ENCODE assay signal across 26 mouse cellular contexts in the genomic region with DNA sequence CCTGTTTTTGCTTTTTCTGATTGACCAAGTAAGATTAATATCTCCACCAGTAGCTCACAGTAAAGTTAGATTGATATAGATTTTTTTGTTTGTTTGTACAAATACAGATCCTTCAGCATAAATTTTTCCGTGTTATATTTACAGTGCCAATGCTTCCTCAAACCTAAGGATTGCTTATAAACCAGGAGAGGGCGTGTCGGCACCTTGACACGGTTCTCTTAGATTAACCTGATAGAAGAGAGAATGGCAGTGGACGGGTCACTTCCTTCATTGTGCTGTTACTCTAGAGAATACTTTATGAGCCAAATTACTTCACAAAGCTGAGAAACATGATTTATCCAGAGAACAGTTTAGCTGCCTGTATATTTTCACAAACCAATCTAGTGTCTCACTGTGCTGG.
DNase-seq lines count a peak whose midpoint lies in the region; ATAC-seq and TF ChIP-seq lines count a peak whose summit lies in the region.
"Had no signal": no experiment of that assay in that cellular context is flagged by ENCODE, and none has a peak within 500 bp of the region (broad histone marks: within the 10 kb centered on the region; RNA-seq: fewer than 3 reads in every experiment).

No protein-coding gene starts in this region.

- H3K9ac ChIP-seq in intestine, postnatal 0 days (ENCODE audit: low read depth, low read length): no peak overlapping the region
- no peak overlapping the region for H3K9ac ChIP-seq in intestine, embryonic 16.5 days (ENCODE audit: low read depth, low read length)
- H3K9ac ChIP-seq in stomach, postnatal 0 days (ENCODE audit: low read length): no peak overlapping the region
- H3K9ac ChIP-seq: forebrain, embryonic 13.5 days; heart, embryonic 12.5 days; heart, embryonic 15.5 days; hindbrain, embryonic 12.5 days; hindbrain, embryonic 15.5 days had no signal

- WGBS in intestine, postnatal 0 days: 46% methylated on average over 5 of the region's 5 CpGs
- 74% methylated on average over 5 of the region's 5 CpGs for WGBS in intestine, embryonic 16.5 days
- WGBS in stomach, postnatal 0 days: 58% methylated on average over 5 of the region's 5 CpGs
- 87% methylated on average over 5 of the region's 5 CpGs for WGBS in embryonic facial prominence, embryonic 10.5 days

- no peaks in the 10 kb centered on the region for H3K27me3 ChIP-seq in intestine, postnatal 0 days (replicated peaks; ENCODE audit: control insufficient read depth, insufficient read depth, low read length)
- no peaks in the 10 kb centered on the region for H3K27me3 ChIP-seq in intestine, embryonic 16.5 days (replicated peaks; ENCODE audit: control insufficient read depth, insufficient read depth, low read length)
- H3K27me3 ChIP-seq in stomach, postnatal 0 days (ENCODE audit: control insufficient read depth, insufficient read depth, low read length): no peaks in the 10 kb centered on the region
- no peaks in the 10 kb centered on the region for H3K27me3 ChIP-seq in embryonic facial prominence, embryonic 10.5 days (replicated peaks; ENCODE audit: low read depth, poor library complexity, severe bottlenecking)
- H3K27me3 ChIP-seq: CH12.LX; forebrain, embryonic 13.5 days; heart, embryonic 12.5 days; heart, embryonic 15.5 days; hindbrain, embryonic 12.5 days; hindbrain, embryonic 15.5 days had no signal

- H3K4me1 ChIP-seq in intestine, postnatal 0 days (replicated peaks; ENCODE audit: control insufficient read depth, insufficient read depth, low read length): no peaks in the 10 kb centered on the region
- H3K4me1 ChIP-seq in intestine, embryonic 16.5 days (ENCODE audit: control insufficient read depth, insufficient read depth, low read length): no peaks in the 10 kb centered on the region
- H3K4me1 ChIP-seq in stomach, postnatal 0 days (replicated peaks; ENCODE audit: control insufficient read depth, insufficient read depth): no peaks in the 10 kb centered on the region
- H3K4me1 ChIP-seq in embryonic facial prominence, embryonic 10.5 days: no peaks in the 10 kb centered on the region
- H3K4me1 ChIP-seq: forebrain, embryonic 10.5 days; forebrain, embryonic 13.5 days; heart, embryonic 12.5 days; heart, embryonic 15.5 days; hindbrain, embryonic 12.5 days; hindbrain, embryonic 15.5 days had no signal

- H3K36me3 ChIP-seq in intestine, postnatal 0 days (ENCODE audit: control insufficient read depth, insufficient read depth): peaks cover 15% of the 10 kb centered on the region
- no peaks in the 10 kb centered on the region for H3K36me3 ChIP-seq in intestine, embryonic 16.5 days (ENCODE audit: control insufficient read depth, insufficient read depth, low read length)
- H3K36me3 ChIP-seq in stomach, postnatal 0 days (ENCODE audit: control insufficient read depth, insufficient read depth, low read length): peaks cover 4% of the 10 kb centered on the region; the same call in 1 of the 2 replicates
- peaks cover 7% of the 10 kb centered on the region for H3K36me3 ChIP-seq in embryonic facial prominence, embryonic 10.5 days (replicated peaks)
- H3K36me3 ChIP-seq: hindbrain, embryonic 15.5 days had no signal

- no peak for DNase-seq in stomach, postnatal 0 days (ENCODE audit: low spot score)
- DNase-seq in thymus, postnatal 36 days: no peak
- no peak for DNase-seq in embryonic facial prominence, embryonic 10.5 days (ENCODE audit: low spot score)
- DNase-seq: adrenal gland, adult 2 months; adrenal gland, postnatal 14 days; B cell, adult 2 months; cerebellum, adult 11 months; cerebellum, adult 2 months; cerebellum, adult 9-11 months; cerebellum, postnatal 25 days; embryo, embryonic 11 days; gastrocnemius, postnatal 10 days; gastrocnemius, postnatal 36 days; heart, adult 11 months; heart, postnatal 14 days; heart, postnatal 4 days had no signal

- no peak for ATAC-seq in intestine, postnatal 0 days
- ATAC-seq in intestine, embryonic 16.5 days: no peak
- peak; percentile 17 to 51; a peak in 1 of 4 replicates for ATAC-seq in hematopoietic stem cell, adult 5-6 weeks (replicated peaks in 1 of 2; ENCODE audit: insufficient read depth in 1 of 2, low FRiP score in 2 of 2, low TSS enrichment in 1 of 2, low read depth in 1 of 2, poor library complexity in 2 of 2, severe bottlenecking in 2 of 2)
- ATAC-seq in stomach, postnatal 0 days (ENCODE audit: low FRiP score, low TSS enrichment): no peak
- ATAC-seq: forebrain, embryonic 13.5 days had no signal

- H3K4me2 ChIP-seq in intestine, postnatal 0 days (replicated peaks; ENCODE audit: low read depth): no peak overlapping the region
- no peak overlapping the region for H3K4me2 ChIP-seq in intestine, embryonic 16.5 days (ENCODE audit: low read depth, low read length)
- no peak overlapping the region for H3K4me2 ChIP-seq in stomach, postnatal 0 days (replicated peaks; ENCODE audit: low read depth)
- H3K4me2 ChIP-seq: forebrain, embryonic 13.5 days; heart, embryonic 12.5 days; heart, embryonic 15.5 days; hindbrain, embryonic 12.5 days; hindbrain, embryonic 15.5 days had no signal

- TF ChIP-seq CTCF in intestine, postnatal 0 days (IDR thresholded peaks at IDR 0.05; ENCODE audit: low read depth): peak; percentile 20; the same call in 1 of the 2 replicates
- TF ChIP-seq CTCF in stomach, postnatal 0 days (IDR thresholded peaks at IDR 0.05; ENCODE audit: low read depth): peak; percentile 38

- H3K9me3 ChIP-seq in intestine, postnatal 0 days (ENCODE audit: control insufficient read depth): no peaks in the 10 kb centered on the region
- no peaks in the 10 kb centered on the region for H3K9me3 ChIP-seq in intestine, embryonic 16.5 days (ENCODE audit: control insufficient read depth, low read length)
- no peaks in the 10 kb centered on the region for H3K9me3 ChIP-seq in stomach, postnatal 0 days (ENCODE audit: control insufficient read depth, low read length)
- no peaks in the 10 kb centered on the region for H3K9me3 ChIP-seq in embryonic facial prominence, embryonic 10.5 days
- H3K9me3 ChIP-seq: forebrain, embryonic 10.5 days; forebrain, embryonic 13.5 days; heart, embryonic 12.5 days; heart, embryonic 15.5 days; hindbrain, embryonic 12.5 days; hindbrain, embryonic 15.5 days had no signal

- H3K27ac ChIP-seq in intestine, postnatal 0 days (ENCODE audit: low read depth, low read length): no peak overlapping the region
- H3K27ac ChIP-seq in intestine, embryonic 16.5 days (ENCODE audit: low read length): no peak overlapping the region
- no peak overlapping the region for H3K27ac ChIP-seq in stomach, postnatal 0 days (replicated peaks)
- H3K27ac ChIP-seq in embryonic facial prominence, embryonic 10.5 days (replicated peaks): no peak overlapping the region
- H3K27ac ChIP-seq: forebrain, embryonic 10.5 days; forebrain, embryonic 13.5 days; heart, embryonic 15.5 days; hindbrain, embryonic 12.5 days; hindbrain, embryonic 15.5 days had no signal

- no peak overlapping the region for H3K4me3 ChIP-seq in intestine, postnatal 0 days (ENCODE audit: low read depth, low read length)
- no peak overlapping the region for H3K4me3 ChIP-seq in intestine, embryonic 16.5 days (ENCODE audit: low read length)
- no peak overlapping the region for H3K4me3 ChIP-seq in stomach, postnatal 0 days (ENCODE audit: low read depth, low read length)
- H3K4me3 ChIP-seq in embryonic facial prominence, embryonic 10.5 days: no peak overlapping the region
- H3K4me3 ChIP-seq: forebrain, embryonic 10.5 days; forebrain, embryonic 13.5 days; heart, embryonic 12.5 days; heart, embryonic 15.5 days; hindbrain, embryonic 12.5 days; hindbrain, embryonic 15.5 days had no signal

- TF ChIP-seq EP300 in stomach, postnatal 0 days (optimal IDR thresholded peaks at IDR 0.05): no peak

Comparison
In these comparisons a context has a peak if more than half of its experiments do, and no peak if none do; other contexts are left out.
1. ATAC-seq: peak in hematopoietic stem cell, adult 5-6 weeks (2 of 2); none in intestine, postnatal 0 days (single experiment), intestine, embryonic 16.5 days (single experiment) and stomach, postnatal 0 days (single experiment).